Mouse (Mus musculus) heart, adult 2 months (tissue): ENCODE measurements around the gene Rerg. TPM values are rescaled to one million over a fixed set of nuclear protein-coding genes. Genes with fewer than 3 reads are reported as not detected.

Experiments used
- DNase-seq, 2 experiments: peaks; one replicate each; pipeline ENCODE4 v3.0.0; 2021
- H3K27ac ChIP-seq: fragments of 200-600 bp; 2 replicates; pipeline ENCODE4 v1.8.1; 2022
- H3K27me3 ChIP-seq: fragments of 200-500 bp; 2 replicates; pipeline ENCODE4 v1.6.1; 2012; ENCODE audit warnings: mild to moderate bottlenecking, low read length, inconsistent platforms, mixed read lengths; ENCODE audit not compliant: control insufficient read depth, insufficient read depth
- H3K36me3 ChIP-seq: fragments of 200-500 bp; 2 replicates; pipeline ENCODE4 v1.6.1; 2012; ENCODE audit warnings: low read length, inconsistent platforms; ENCODE audit not compliant: control insufficient read depth, insufficient read depth
- H3K4me1 ChIP-seq: fragments of 200-500 bp; 2 replicates; pipeline ENCODE4 v1.6.1; 2011; ENCODE audit warnings: low read length; ENCODE audit not compliant: control insufficient read depth, insufficient read depth
- H3K4me3 ChIP-seq: fragments of 200-600 bp; 2 replicates; pipeline ENCODE4 v1.8.1; 2022
- H3K79me2 ChIP-seq: fragments of 200-500 bp; replicated peaks from 2 replicates; pipeline ENCODE4 v1.6.1; 2012; ENCODE audit warnings: mild to moderate bottlenecking, inconsistent platforms, low read length, moderate library complexity, mixed read lengths; ENCODE audit not compliant: control insufficient read depth, insufficient read depth
- H3K9ac ChIP-seq: fragments of 200-500 bp; 2 replicates; pipeline ENCODE4 v1.6.1; 2012; ENCODE audit warnings: low read depth, mild to moderate bottlenecking, control low read depth, inconsistent platforms, low read length, mixed read lengths
- CTCF ChIP-seq: fragments of 200-600 bp; IDR thresholded peaks from 2 replicates; pipeline ENCODE4 v1.8.1; 2022; ENCODE audit warnings: antibody characterized with exemption, mild to moderate bottlenecking, moderate library complexity
- EP300 ChIP-seq: fragments of 200-500 bp; IDR thresholded peaks from 2 replicates; pipeline ENCODE4 v1.6.1; 2011; ENCODE audit warnings: low read depth, low read length, control low read depth; ENCODE audit not compliant: insufficient read depth
- POLR2A ChIP-seq: fragments of 200-500 bp; IDR thresholded peaks from 2 replicates; pipeline ENCODE4 v1.6.1; 2011; ENCODE audit warnings: mild to moderate bottlenecking, low read depth, low read length, control low read depth; ENCODE audit not compliant: insufficient read depth
- WGBS: fragments of 180-500 bp; shearing (Covaris S2); methylation state at CpG from one replicate; pipeline ENCODE4 v1.1.7; 2018; 5-methylcytosine and 5-hydroxymethylcytosine counted together
- intact Hi-C: fragments of 180-260 bp; cut with DNase I; formaldehyde crosslinking; loops from one replicate; pipeline ENCODE4 v1.15.1; 2025
- polyA plus RNA-seq: library from polyadenylated mRNA; depleted of rRNA; stranded (reverse); fragments of >200 nt; gene quantifications from 2 replicates; pipeline ENCODE4 v1.2.3, GENCODE M21; 2012
- total RNA-seq, 2 experiments: library from RNA; stranded (reverse); gene quantifications; 2 replicates each; pipeline ENCODE4 v1.2.3; 2021

Rerg gene
- total and polyA plus RNA-seq, 3 experiments: 1.5 to 4.5 (median 3.2) TPM

GRCm38 (mm10) chr6:137098232-137099191 lies 71.8 kb downstream of the Rerg start:
- WGBS: 58% methylated on average over 18 of the region's 18 CpGs
- Histone ChIP-seq H3K36me3 (no peaks in the 10 kb centered on the region), H3K79me2 (no peaks in the 10 kb centered on the region), H3K27me3 (no peaks in the 10 kb centered on the region), H3K4me1 (no peaks in the 10 kb centered on the region), H3K9ac (no peak overlapping the region), H3K27ac (no peak overlapping the region), H3K4me3 (no peak overlapping the region)
- TF ChIP-seq EP300: 0 out of 2 replicates have a peak, but pooled peaks have one; percentile 61
- TF ChIP-seq CTCF: peak; percentile 83
- TF ChIP-seq POLR2A: no peak
- intact Hi-C loops: loop anchor here (1.0 kb wide), 1 partner anchor 71 kb away; no protein-coding TSS in a partner anchor
- peak; percentile 21 to 38 for DNase-seq

DNA sequence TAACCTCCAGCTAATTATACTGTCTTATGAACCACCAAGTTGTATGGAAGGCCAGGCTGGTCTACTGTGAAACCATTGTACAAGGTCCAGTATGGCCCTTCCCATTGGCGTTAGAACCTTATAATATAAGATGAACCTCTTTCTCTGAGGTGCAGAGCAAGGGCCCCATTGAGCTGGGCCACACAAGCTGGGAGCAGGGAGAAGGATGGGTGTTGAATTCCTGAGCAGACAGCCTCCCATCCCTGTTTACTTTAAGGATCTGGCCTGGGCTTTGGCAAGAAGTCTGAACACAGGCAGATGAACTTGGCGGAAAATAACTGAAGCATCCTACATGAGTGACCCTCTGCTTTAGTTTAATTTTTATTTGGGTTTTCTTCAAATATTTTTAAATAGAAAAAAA lies 75.8 kb downstream of the Rerg start:
- intact Hi-C loops: no loop called here
- WGBS: 95% methylated on average over 2 of the region's 2 CpGs
- TF ChIP-seq POLR2A: no peak
- TF ChIP-seq CTCF: no peak
- no peak for TF ChIP-seq EP300

DNA sequence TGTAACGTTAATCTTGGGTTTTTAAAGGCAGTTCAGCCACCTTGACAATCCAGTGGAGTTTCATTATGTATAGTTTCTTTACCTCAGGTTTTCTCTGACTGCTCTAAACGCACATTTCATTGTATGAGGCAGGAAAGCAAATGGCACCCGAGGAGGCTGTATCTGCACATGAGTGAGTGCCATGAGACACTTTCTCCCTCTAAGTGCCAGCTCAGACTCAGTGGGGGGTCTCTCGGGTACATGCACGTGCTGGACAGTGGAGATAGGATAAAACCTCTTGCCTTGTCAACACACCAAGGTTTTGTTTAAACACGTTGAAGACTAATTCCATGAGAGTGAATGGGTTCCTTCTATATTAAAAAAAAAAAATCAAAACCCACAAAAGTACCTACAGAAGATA lies 81.8 kb downstream of the Rerg start:
- Histone ChIP-seq H3K4me3 (no peak overlapping the region), H3K9ac (no peak overlapping the region), H3K27me3 (no peaks in the 10 kb centered on the region), H3K79me2 (no peaks in the 10 kb centered on the region), H3K27ac (no peak overlapping the region), H3K4me1 (no peaks in the 10 kb centered on the region), H3K36me3 (no peaks in the 10 kb centered on the region)
- 64% methylated on average over 6 of the region's 6 CpGs for WGBS
- TF ChIP-seq CTCF: no peak
- TF ChIP-seq EP300: no peak
- no peak for TF ChIP-seq POLR2A
- intact Hi-C loops: no loop called here
- DNase-seq: no peak

More for the DNA sequence above, 75.8 kb downstream of the Rerg start:
- Histone ChIP-seq H3K36me3 (no peaks in the 10 kb centered on the region), H3K79me2 (no peaks in the 10 kb centered on the region), H3K27ac (no peak overlapping the region), H3K4me1 (no peaks in the 10 kb centered on the region), H3K27me3 (no peaks in the 10 kb centered on the region), H3K9ac (no peak overlapping the region), H3K4me3 (no peak overlapping the region)
- DNase-seq: no peak

GRCm38 (mm10) chr6:137087956-137088355 lies 82.3 kb downstream of the Rerg start:
- no peak for DNase-seq
- 82% methylated on average over 5 of the region's 5 CpGs for WGBS
- H3K4me1 ChIP-seq: no peaks in the 10 kb centered on the region
- H3K27me3 ChIP-seq: no peaks in the 10 kb centered on the region
- H3K36me3 ChIP-seq: no peaks in the 10 kb centered on the region
- TF ChIP-seq CTCF: no peak
- no peak for TF ChIP-seq POLR2A
- no peak for TF ChIP-seq EP300
- H3K79me2 ChIP-seq: no peaks in the 10 kb centered on the region
- intact Hi-C loops: no loop called here
- H3K9ac ChIP-seq: no peak overlapping the region
- no peak overlapping the region for H3K27ac ChIP-seq
- no peak overlapping the region for H3K4me3 ChIP-seq

GRCm38 (mm10) chr6:137087470-137087869 lies 82.8 kb downstream of the Rerg start:
- Histone ChIP-seq H3K4me1 (no peaks in the 10 kb centered on the region), H3K4me3 (no peak overlapping the region), H3K36me3 (no peaks in the 10 kb centered on the region), H3K27me3 (no peaks in the 10 kb centered on the region), H3K27ac (no peak overlapping the region), H3K79me2 (no peaks in the 10 kb centered on the region), H3K9ac (no peak overlapping the region)
- no peak for TF ChIP-seq CTCF
- no peak for TF ChIP-seq POLR2A
- TF ChIP-seq EP300: no peak
- intact Hi-C loops: no loop called here
- no peak for DNase-seq
- WGBS: 67% methylated on average over 3 of the region's 3 CpGs

DNA sequence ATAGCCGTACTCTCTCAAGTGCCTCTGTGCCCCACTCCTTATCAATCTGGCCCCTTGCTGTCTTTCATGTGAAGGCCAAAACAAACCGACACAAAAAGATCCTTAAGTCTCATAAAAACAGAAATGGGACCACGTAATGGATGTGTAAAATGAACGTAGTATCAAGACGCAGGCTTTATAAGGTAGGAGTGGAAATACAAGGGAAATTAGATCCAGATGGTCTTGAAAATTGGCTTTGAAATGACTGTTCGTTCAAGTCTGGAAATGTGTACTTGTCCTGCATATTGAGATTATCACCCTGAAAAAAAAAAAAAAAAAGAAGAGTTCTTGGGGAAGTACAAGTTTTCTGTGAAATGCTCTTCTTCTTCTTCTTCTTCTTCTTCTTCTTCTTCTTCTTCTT lies 90.6 kb downstream of the Rerg start:
- TF ChIP-seq POLR2A: no peak
- TF ChIP-seq CTCF: no peak
- TF ChIP-seq EP300: no peak
- no peak overlapping the region for H3K9ac ChIP-seq
- no peaks in the 10 kb centered on the region for H3K79me2 ChIP-seq
- 61% methylated on average over 6 of the region's 6 CpGs for WGBS
- H3K27ac ChIP-seq: no peak overlapping the region
- intact Hi-C loops: no loop called here
- H3K4me3 ChIP-seq: no peak overlapping the region
- no peaks in the 10 kb centered on the region for H3K36me3 ChIP-seq
- no peak for DNase-seq
- no peaks in the 10 kb centered on the region for H3K27me3 ChIP-seq
- no peaks in the 10 kb centered on the region for H3K4me1 ChIP-seq
